Mouse (Mus musculus) embryonic fibroblast, embryonic 13.5 days (primary cell): ENCODE measurements at regions not wholly inside any gene's neighbourhood (a gene's known extent, or its start where the extent isn't known, plus 50 kb on each side); places are given as distances from the start of the nearest gene placed in this dataset.

Experiments used
- CTCF ChIP-seq: IDR thresholded peaks from 2 replicates; pipeline ENCODE4 v1.5.1; 2011; ENCODE audit warnings: mild to moderate bottlenecking, control low read depth, low read length, moderate library complexity, borderline replicate concordance; ENCODE audit not compliant: insufficient read depth
- POLR2A ChIP-seq: IDR thresholded peaks from 2 replicates; pipeline ENCODE4 v1.6.1; 2011; ENCODE audit warnings: low read depth, mild to moderate bottlenecking, control low read depth, low read length, moderate library complexity

- TF ChIP-seq CTCF: no peak
- no peak for TF ChIP-seq POLR2A
These were observed 126.4 kb downstream of the Ahr start for GRCm38 (mm10) chr12:35408461-35408860.
